Mouse (Mus musculus) skeletal muscle tissue, adult 2 months (tissue): ENCODE measurements at regions not wholly inside any gene's neighbourhood (a gene's known extent, or its start where the extent isn't known, plus 50 kb on each side); places are given as distances from the start of the nearest gene placed in this dataset.

Source experiments
- DNase-seq: peaks from one replicate; pipeline ENCODE4 v3.0.0-alpha.2; 2012; ENCODE audit warnings: low read depth, low spot score

DNA sequence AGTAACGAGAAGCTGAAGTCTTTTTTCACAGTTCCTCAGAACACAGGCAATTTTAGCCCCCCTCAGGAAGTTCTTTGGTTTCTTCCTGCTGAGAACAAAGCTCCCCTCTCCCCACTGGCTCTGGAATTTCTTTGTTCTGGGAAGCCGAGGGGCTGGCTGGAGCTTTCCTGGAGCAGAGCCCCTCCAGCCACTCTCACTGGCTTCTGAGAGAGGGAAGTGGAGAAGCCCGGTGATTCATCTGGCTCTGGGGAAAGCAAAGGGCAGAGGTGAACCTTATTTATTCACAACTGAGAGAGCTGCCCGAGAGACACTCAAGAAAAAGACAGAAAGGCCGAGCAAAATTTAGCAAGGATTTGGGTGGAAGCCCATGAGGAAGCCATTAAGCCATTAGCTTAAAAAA is 63.9 kb downstream of the Ddx3x start:
- DNase-seq: peak; percentile 6

GRCm38 (mm10) chrX:13345126-13345525 is 64.4 kb downstream of the Ddx3x start:
- no peak for DNase-seq

GRCm38 (mm10) chrX:13346011-13346631 is 65.4 kb downstream of the Ddx3x start:
- no peak for DNase-seq

GRCm38 (mm10) chrX:13346696-13347026 is 65.9 kb downstream of the Ddx3x start:
- DNase-seq: no peak

- peak; percentile 66 for DNase-seq
Measured at GRCm38 (mm10) chrX:13347027-13347840, 66.5 kb downstream of the Ddx3x start.

GRCm38 (mm10) chrX:13348415-13348814 is 67.6 kb downstream of the Ddx3x start:
- DNase-seq: no peak

- no peak for DNase-seq
Measured at GRCm38 (mm10) chrX:13350461-13350860, 69.7 kb downstream of the Ddx3x start.

DNA sequence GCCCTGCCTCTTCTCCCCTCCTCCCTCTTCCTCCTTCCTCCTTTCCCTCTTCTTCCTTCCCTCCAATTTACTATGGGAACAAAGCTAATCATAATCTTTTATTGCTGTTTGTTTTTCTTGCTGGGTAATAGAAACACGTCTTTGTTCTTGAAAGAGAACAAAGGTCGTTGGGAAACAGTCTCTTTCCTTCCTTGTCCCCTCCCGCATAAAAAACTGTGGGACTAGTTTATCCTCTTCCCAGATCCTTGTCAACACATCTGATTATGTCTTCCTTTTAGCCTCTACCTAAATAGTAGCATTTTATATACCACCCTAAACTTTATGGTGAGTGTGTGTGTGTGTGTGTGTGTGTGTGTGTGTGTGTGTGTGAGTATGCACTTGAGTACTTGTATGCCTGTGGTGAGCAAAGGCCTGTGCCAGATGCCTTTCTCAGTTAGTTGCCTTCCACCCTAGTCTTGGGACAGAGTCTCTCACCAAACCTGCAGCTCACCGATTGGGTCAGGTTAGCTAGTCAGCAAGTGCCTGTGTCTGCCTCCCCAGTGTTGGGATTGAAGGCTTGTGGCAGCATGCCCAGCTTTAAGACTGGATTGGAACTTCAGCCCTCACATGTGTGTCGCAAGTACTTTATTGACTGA is 76.5 kb downstream of the Ddx3x start:
- no peak for DNase-seq

- no peak for DNase-seq
Measured at GRCm38 (mm10) chrX:13357973-13358372, 77.2 kb downstream of the Ddx3x start.

DNA sequence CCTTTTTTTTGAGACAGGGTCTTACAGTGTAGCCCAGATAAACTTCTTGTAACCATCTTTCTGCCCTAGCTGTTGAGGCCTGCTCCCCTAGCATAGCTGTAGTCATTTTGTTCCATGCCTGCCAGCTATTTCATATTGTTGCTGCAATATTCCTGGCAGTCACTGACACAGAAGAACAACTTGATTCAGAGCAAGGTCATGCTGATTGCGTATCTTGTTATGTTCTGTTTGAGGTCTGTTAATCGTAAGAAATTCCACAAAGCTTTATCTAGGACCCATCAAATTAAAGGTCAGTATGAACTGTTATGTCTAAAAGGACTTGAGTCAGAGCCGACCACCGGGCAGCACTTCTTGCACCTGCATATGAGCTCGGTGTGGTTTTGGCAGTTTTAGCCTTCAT is 79.7 kb downstream of the Ddx3x start:
- no peak for DNase-seq

- no peak for DNase-seq
Measured at GRCm38 (mm10) chrX:13370319-13370718, 89.5 kb downstream of the Ddx3x start.

GRCm38 (mm10) chrX:13372752-13373151 is 92.0 kb downstream of the Ddx3x start:
- no peak for DNase-seq

DNA sequence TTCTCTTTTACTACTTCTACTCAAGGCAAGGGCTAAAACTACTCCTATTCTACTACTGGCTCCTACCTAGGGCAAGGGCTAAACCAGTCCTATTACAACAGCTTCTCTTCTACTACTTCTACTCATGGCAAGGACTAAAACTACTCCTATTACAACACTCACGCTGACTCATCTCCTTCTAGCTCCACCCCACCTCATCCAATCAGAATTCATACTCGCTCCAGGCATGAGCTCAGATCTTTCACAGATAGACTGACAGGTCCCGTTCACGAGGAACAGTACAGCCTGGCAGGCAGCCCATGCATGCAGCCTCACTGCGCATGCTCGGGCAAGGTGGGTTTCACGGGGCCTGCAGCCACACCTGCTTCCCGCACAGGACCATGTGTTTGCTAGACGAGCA is 79.6 kb upstream of the Nyx start:
- DNase-seq: no peak

GRCm38 (mm10) chrX:13398466-13398865 is 67.4 kb upstream of the Nyx start:
- DNase-seq: no peak

DNA sequence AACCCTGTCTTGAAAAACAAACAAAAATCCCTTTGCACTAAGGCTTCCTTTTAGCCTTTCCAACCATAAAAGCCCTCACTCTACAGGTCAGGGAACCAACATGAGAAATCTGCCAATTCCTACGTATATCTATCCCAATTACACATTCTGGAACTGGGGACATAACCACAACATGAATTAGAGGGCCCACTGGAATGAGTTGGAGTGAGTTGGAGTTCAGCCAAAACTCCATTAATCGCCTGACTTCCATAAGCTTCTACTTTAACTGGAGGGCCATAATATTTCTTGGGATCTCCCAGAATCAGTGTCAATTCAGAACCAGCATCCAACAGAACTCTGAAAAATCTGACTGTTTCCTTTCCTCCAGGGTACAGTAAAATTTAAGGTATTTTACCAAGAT is 53.2 kb upstream of the Nyx start:
- no peak for DNase-seq

DNA sequence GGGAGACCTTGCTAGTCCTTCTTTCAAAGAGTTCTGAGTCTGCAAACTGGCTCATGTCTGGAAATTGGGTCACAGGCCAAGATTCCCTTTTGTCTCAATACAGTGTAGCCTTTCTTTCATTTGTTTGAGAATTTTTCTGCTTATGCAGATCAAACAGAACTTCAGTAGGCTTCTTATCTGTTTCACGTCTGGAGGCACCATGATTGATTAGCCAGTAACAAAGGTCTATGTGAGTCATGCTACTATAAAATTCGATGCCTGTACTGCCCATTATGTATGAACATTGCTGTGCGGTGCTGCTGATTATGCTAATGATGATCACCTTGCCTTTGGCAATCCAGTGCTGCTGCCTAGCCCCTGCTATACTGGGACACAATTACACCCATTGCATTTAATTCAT is 52.8 kb upstream of the Nyx start:
- no peak for DNase-seq
